Mouse (Mus musculus): ENCODE results near the gene Myl6.

DNA sequence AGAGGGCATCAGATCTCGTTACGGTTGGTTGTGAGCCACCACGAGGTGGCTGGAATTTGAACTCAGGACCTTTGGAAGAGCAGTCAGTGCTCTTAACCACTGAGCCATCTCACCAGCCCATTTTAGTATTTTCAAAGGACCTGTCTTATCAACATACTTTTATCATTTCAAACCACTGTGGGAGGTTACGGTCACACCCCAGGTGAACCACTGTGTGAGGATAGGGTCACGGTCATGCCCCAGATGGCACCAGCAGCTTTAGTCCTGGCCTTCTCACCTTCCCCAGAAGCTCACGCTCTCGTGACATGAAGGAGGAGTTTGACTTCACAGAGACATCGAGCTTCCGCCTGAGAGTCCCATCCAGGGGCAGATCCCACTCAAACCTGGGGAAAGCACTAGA, 17.2 kb upstream of the Myl6 start:
- TF ChIP-seq EP300 (IDR thresholded peaks at IDR 0.05; ENCODE audit: low read depth) (no peak), CTCF (IDR thresholded peaks at IDR 0.05; ENCODE audit: low read depth) (no peak)

Measured in liver, embryonic 14.5 days (tissue).